Mouse (Mus musculus) mouse embryonic stem cell (cell line): Measurements from ENCODE around the gene Coq8b.

Source experiments
- in situ Hi-C, 2 experiments: fragments of 300-500 bp; cut with MboI; formaldehyde crosslinking; loops; 1 replicate in 1 of 2; 3 replicates in 1 of 2; pipeline ENCODE4 v1.14.3; 2019 to 2020; ENCODE audit warnings: low sequenced_read_pairs in 2 of 2, low pct_unique_long_range_greater_than_20kb in 1 of 2, mixed read lengths in 1 of 2; ENCODE audit not compliant: unreplicated experiment in 1 of 2

The Coq8b gene

DNA sequence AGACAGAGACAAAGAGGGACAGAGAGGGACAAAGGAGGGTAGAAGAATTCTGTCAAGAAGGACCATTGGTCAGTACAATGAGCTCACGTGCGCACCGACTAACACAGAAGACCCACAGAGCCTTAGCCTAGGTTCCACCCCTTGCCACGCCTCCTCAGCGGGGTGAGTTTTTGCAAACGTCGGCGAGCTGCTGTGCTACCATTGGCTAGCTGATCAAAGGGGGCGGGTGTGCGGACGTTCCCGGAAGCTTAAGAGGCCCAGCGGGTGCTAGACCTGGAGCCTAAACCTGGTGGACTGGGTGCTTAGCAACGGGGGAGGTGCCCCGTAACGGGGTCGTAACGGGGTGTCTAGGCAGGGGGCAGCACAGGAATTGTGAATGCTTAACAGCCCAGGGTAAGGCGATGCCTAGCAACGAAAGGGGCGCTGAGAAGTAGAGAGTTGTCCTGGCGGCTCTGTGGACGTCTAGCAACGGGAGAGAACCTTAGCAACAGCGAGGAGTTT is at the start of gene Coq8b:
Coq8b (plus strand) TSS at position 243 of the 501 bp plus-strand sequence.
- in situ Hi-C loops: no loop called here

DNA sequence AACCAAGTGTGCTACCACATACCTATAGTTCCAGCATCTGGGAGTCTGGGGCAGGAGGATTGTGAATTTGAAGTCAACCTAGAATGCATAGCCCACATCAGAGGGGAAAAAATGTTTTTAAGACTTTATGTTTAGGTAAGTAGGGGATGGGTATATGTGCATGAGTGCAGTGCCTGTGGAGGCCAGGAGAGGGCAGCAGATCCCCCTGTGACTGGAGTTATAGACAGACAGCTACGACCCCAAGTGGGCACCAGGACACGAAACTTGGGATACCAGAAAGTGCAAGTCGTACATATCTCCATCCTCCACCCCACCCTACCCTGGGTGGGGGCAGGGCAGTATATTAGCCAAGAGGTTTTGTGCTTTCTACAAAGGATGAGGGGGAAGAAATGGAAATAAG is 47.9 kb upstream of the Coq8b start:
- in situ Hi-C loops: no loop called here

- in situ Hi-C loops: no loop called here
These were observed 46.8 kb upstream of the Coq8b start for GRCm38 (mm10) chr7:27185986-27186385.

- in situ Hi-C loops: no loop called here
These were observed 43.4 kb upstream of the Coq8b start for GRCm38 (mm10) chr7:27189271-27189931.

DNA sequence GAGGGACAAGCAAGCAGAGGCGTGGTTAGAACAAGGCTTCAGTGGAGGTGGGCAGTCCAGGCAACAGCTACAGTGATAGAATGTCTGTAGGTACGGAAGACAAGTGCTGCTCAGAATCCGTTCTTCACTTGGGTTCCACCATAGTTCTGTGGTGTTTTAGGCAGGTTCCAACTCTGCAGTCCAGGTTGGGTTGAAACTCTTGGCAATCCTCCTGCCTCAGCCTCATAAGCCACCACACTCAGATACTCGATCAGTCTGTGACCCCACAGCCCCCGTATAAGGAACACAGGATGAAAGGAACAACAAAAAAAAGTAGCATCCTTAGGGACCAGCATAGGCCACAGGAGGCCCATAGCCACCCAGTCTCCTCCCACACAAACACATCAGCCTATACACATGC is 40.4 kb upstream of the Coq8b start:
- in situ Hi-C loops: no loop called here

DNA sequence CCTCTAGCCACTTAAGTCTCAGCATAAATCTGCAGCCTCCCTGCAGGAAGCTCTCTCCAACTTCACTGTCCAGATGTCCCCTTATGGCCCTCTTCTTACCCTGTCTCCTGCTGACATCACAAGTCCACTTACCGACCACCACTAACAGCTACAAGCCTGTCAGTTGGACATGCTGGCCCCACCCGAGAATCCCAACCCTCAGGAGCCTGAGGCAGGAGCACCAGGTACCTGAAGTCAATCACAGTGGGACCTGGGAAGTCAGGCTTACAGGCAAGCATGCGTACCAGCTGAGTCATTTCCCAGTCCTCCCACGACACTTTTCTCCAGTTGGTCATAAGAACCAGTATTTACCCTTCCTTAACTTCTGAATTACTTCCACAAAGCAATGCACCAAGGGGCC is 39.1 kb upstream of the Coq8b start:
- in situ Hi-C loops: no loop called here

GRCm38 (mm10) chr7:27195681-27196611 is 36.9 kb upstream of the Coq8b start, which contains the start of the genes BC024978 and Snrpa:
Gene BC024978 (plus strand): TSS chr7:27195781.
Gene Snrpa (minus strand): TSS chr7:27196271.
- in situ Hi-C loops: no loop called here

GRCm38 (mm10) chr7:27197136-27197535 is 35.7 kb upstream of the Coq8b start:
- in situ Hi-C loops: no loop called here

DNA sequence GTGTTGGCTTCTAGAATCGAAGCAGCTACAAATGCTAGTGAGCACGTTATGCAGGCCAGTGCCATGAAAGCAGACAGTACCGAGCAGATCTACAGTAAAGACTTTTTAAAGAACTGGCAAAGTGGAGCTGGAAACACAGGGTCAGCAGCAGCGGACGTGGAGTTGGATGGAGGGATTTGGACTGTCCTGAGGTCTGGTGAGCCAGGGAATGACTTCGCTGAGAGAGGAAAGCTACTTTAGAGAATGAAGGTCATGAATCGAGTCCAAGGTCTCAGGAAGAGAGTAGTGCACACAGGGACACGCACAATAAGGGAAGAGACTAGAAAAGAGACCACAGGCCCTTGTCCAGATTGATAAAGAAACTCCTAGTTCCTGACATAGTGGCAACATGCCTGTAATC is 35.2 kb upstream of the Coq8b start:
- in situ Hi-C loops: no loop called here

GRCm38 (mm10) chr7:27198355-27198754 is 34.5 kb upstream of the Coq8b start:
- in situ Hi-C loops: no loop called here

- in situ Hi-C loops: no loop called here
These were observed 34.0 kb upstream of the Coq8b start for GRCm38 (mm10) chr7:27198779-27199178.

DNA sequence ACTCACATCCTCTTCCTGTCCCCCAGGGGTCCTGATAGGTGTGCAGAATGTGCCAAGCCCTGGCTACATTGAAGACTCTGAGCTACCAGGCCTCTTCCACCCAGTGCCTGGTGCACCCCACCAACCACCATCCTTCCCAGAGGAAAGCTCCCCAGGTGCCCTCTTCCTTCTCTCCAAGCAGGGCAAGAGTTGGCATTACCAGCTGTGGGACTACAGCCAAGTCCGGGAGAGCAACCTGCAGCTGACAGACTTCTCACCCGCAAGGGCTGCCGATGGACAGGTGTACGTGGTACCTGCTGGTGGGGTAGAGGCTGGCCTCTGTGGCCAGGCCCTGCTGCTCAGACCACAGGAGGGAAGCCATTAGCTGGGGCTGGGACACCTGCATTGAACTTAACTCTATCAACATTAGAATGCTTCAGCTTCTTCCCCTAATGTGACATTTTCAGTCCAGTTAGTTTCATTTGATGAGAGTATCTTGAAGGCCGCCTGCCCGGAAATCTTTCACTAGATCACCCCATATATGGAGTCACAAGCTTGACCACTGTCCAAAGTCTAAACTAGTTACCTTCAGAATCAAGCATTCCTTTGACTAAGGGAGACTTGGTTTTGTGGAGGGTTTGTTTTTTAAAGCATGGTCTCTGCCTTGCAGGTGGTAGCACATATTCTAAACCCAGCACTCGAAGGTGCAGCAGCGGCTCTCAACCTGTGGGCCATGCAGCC is 28.9 kb upstream of the Coq8b start:
- in situ Hi-C loops: no loop called here

- in situ Hi-C loops: no loop called here
These were observed 20.2 kb upstream of the Coq8b start for GRCm38 (mm10) chr7:27212626-27213025.

DNA sequence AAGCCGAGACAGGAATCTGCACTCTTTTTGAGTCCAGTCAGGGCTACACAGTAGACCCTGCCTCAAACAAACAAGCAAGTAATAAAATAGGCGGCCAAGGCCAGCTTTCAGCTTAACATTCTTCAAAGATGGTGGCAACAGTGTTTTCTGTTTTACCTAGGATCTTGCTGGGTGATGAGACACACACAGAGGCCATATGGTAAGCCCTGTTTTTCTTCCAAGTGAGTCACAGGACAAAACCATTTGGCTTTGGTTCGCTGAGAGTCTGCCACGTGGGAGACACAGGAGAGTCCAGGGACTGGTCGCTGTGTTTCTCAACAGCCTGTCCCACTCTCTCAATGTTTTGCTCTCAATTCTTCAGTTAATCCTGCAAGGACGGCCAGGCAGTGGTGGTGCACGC is 14.2 kb upstream of the Coq8b start:
- in situ Hi-C loops: no loop called here

- in situ Hi-C loops: no loop called here
These were observed 12.9 kb upstream of the Coq8b start for GRCm38 (mm10) chr7:27219937-27220336.

GRCm38 (mm10) chr7:27221939-27222338 is 10.9 kb upstream of the Coq8b start:
- in situ Hi-C loops: no loop called here

- in situ Hi-C loops: no loop called here
These were observed 10.3 kb upstream of the Coq8b start for GRCm38 (mm10) chr7:27222538-27222937.

DNA sequence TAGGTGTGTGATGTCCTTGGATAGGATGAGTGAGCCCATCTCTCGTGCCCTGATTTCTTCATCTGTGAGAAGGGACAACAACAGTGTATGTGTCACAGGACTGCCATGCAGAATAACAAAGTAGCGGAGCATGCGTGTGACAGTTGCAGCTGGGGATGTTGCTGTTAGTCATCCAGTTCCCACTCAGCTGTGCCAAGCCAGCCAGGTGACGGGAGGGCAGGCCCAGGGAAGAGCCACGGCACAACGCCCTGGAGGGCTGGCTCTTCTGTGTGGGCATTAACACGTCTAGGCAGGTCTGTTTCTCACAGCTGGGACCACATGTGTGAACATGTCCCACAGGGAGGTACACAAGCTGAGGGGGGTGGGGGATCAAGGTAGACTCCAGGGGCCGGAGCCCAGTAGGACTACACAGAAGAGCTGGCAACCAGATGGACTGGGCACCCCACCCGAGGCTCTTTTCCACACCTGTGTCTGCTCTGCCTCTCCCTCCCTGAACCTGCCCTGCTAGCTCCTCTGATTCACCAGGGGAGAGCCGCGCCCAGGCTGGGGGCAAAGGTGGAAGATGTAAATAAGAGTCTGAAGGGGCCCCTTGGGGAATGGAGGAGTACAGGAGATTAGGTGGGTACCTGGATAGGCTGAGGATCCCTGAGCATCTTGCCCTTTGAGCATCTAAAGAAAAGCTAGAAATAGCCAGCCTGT is 7.8 kb upstream of the Coq8b start:
- in situ Hi-C loops: no loop called here
